Mouse (Mus musculus) heart, adult 2 months (tissue): ENCODE measurements around the gene Eif2ak1.

Experiments
- CTCF ChIP-seq: fragments of 200-600 bp; IDR thresholded peaks from 2 replicates; pipeline ENCODE4 v1.8.1; 2022; ENCODE audit warnings: antibody characterized with exemption, mild to moderate bottlenecking, moderate library complexity
- POLR2A ChIP-seq: fragments of 200-500 bp; IDR thresholded peaks from 2 replicates; pipeline ENCODE4 v1.6.1; 2011; ENCODE audit warnings: mild to moderate bottlenecking, low read depth, low read length, control low read depth; ENCODE audit not compliant: insufficient read depth

DNA sequence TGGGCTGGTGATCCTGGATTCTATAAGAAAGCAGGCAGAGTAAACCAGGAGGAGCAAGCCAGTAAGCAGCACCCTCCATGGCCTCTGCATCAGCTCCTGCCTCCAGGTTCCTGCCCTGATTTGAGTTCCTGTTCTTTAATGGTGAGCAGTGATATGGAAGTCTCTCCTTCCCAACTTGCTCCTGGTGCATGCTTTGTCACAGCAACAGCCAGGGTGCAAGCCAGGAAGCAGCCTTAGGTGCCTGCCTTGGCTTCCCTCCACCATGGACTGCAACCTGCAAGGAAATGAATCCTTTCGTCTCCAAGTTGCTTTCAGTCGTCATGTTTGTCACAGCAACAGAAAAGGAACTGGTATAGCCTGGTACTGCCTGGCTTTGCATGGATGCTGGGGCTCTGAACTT, 3.0 kb upstream of the Eif2ak1 start:
- TF ChIP-seq CTCF = no peak
- no peak for TF ChIP-seq POLR2A
